Mouse (Mus musculus) limb, embryonic 12.5 days (tissue): ENCODE measurements around the gene Pcyt1a. TPM values are rescaled to one million over a fixed set of nuclear protein-coding genes. Genes with fewer than 3 reads are reported as not detected.

ENCODE experiments used
- ATAC-seq: fragments of 200-750 bp; cut with Nextera tagmentation; 2 replicates; pipeline ENCODE4 v1.8.0; 2017; ENCODE audit warnings: low read depth, moderate TSS enrichment; ENCODE audit not compliant: insufficient number of reproducible peaks, insufficient read depth, low FRiP score, low TSS enrichment
- H3K27ac ChIP-seq: fragments of 300-500 bp; sonication (generic); 2 replicates; pipeline ENCODE4 v1.5.1; 2016; ENCODE audit warnings: mild to moderate bottlenecking, moderate library complexity
- H3K27me3 ChIP-seq: fragments of 300-500 bp; sonication (generic); 2 replicates; pipeline ENCODE4 v1.6.1; 2016; ENCODE audit warnings: mild to moderate bottlenecking, moderate library complexity
- H3K36me3 ChIP-seq: fragments of 300-500 bp; sonication (generic); 2 replicates; pipeline ENCODE4 v1.6.1; 2016; ENCODE audit warnings: mild to moderate bottlenecking, moderate library complexity
- H3K4me1 ChIP-seq: fragments of 300-500 bp; sonication (generic); replicated peaks from 2 replicates; pipeline ENCODE4 v1.6.1; 2016
- H3K4me2 ChIP-seq: fragments of 300-500 bp; sonication (generic); 2 replicates; pipeline ENCODE4 v1.6.1; 2016; ENCODE audit warnings: mild to moderate bottlenecking, moderate library complexity
- H3K4me3 ChIP-seq: fragments of 300-500 bp; sonication (generic); replicated peaks from 2 replicates; pipeline ENCODE4 v1.5.1; 2016; ENCODE audit warnings: mild to moderate bottlenecking
- H3K9ac ChIP-seq: fragments of 300-500 bp; sonication (generic); replicated peaks from 2 replicates; pipeline ENCODE4 v1.6.1; 2016; ENCODE audit warnings: mild to moderate bottlenecking, moderate library complexity
- H3K9me3 ChIP-seq: fragments of 300-500 bp; sonication (generic); 2 replicates; pipeline ENCODE4 v1.6.1; 2016; ENCODE audit warnings: mild to moderate bottlenecking, moderate library complexity
- WGBS: fragments of 180-500 bp; shearing (Covaris S2); methylation state at CpG from one replicate; pipeline ENCODE4 v1.1.7; 2016; 5-methylcytosine and 5-hydroxymethylcytosine counted together
- polyA plus RNA-seq: library from polyadenylated mRNA; unstranded; fragments of >200 nt; fragmentation: Nextera tagmentation; extraction: Ambion mirVana; gene quantifications from 2 replicates; pipeline ENCODE4 v1.2.1, GENCODE M21; 2016

Pcyt1a gene
- polyA plus RNA-seq, 1 experiment from 2014 or later = 35.2 TPM

DNA sequence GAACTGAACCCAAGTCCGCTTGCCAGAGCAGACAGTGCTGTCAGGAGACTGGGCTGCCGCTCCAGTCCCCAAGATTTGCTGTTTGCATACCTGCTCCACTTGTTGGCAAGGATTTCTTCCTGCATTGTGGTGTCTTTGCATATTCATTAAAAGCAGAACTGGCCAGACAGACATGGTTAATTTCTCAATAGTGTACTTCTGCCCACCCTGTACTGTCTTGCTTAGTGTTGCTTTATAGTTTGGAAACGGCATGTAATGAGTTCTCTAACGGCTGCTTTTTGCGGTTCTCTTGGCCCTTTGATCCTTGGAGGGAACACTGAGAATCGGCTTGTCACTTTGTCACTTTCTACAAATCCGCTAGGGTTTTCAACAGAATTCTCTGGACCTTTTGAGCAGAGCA lies 70.7 kb downstream of the Pcyt1a start:
- Histone ChIP-seq H3K36me3 (no peaks in the 10 kb centered on the region), H3K27ac (no peak overlapping the region), H3K27me3 (no peaks in the 10 kb centered on the region), H3K9ac (no peak overlapping the region), H3K9me3 (no peaks in the 10 kb centered on the region), H3K4me2 (no peak overlapping the region), H3K4me1 (peaks cover 24% of the 10 kb centered on the region), H3K4me3 (no peak overlapping the region)
- 44% methylated on average over 7 of the region's 7 CpGs for WGBS
- no peak for ATAC-seq

DNA sequence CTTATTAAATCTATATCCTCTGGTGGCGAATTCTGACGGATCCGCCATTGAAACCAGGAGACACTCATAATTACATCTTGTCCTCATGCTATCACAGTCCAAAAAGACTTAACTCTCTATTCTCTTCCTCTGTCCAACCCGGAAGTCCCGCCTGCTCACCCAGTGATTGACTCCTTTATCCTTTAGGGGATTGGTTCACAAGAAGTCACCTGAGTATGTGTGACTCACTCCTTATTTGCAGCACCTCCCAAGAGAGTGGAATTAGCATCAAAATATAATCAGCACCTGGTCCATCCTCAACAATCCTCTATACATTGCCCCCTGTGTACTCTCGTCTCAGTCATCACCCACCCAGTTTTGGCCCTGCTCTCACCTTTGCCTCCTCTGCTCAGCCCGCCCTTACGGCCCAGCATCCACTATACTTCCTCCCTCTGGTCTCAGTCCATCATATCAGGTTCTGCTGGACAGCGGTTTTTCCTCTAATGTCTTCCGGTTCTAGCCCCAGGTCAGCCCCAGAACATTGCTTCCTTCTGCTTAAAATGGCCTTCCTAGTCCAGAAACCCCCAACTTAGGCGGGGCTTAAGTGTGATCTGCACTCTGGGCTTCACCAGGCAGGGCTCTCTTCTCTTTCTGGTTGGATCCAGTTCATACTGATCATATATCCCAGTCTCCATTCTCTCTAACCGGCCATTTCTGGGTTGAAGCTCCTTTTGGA lies 72.1 kb downstream of the Pcyt1a start:
- Histone ChIP-seq H3K4me3 (no peak overlapping the region), H3K36me3 (no peaks in the 10 kb centered on the region), H3K9me3 (no peaks in the 10 kb centered on the region), H3K9ac (no peak overlapping the region), H3K27ac (no peak overlapping the region), H3K4me2 (no peak overlapping the region), H3K4me1 (peaks cover 21% of the 10 kb centered on the region), H3K27me3 (no peaks in the 10 kb centered on the region)
- no peak for ATAC-seq
- WGBS = 85% methylated on average over 12 of the region's 12 CpGs

GRCm38 (mm10) chr16:32503633-32504032 lies 72.9 kb downstream of the Pcyt1a start:
- no peak overlapping the region for H3K4me3 ChIP-seq
- no peaks in the 10 kb centered on the region for H3K36me3 ChIP-seq
- ATAC-seq = no peak
- no peak overlapping the region for H3K4me2 ChIP-seq
- H3K9me3 ChIP-seq = no peaks in the 10 kb centered on the region
- no peak overlapping the region for H3K9ac ChIP-seq
- H3K27me3 ChIP-seq = no peaks in the 10 kb centered on the region
- H3K27ac ChIP-seq = no peak overlapping the region
- WGBS = 64% methylated on average over 6 of the region's 6 CpGs
- H3K4me1 ChIP-seq = peaks cover 21% of the 10 kb centered on the region

- H3K27me3 ChIP-seq = no peaks in the 10 kb centered on the region
- ATAC-seq = no peak
- no peak overlapping the region for H3K27ac ChIP-seq
- H3K4me3 ChIP-seq = no peak overlapping the region
- H3K36me3 ChIP-seq = no peaks in the 10 kb centered on the region
- H3K4me1 ChIP-seq = peaks cover 29% of the 10 kb centered on the region
- H3K4me2 ChIP-seq = no peak overlapping the region
- no peak overlapping the region for H3K9ac ChIP-seq
- 84% methylated on average over 8 of the region's 8 CpGs for WGBS
- no peaks in the 10 kb centered on the region for H3K9me3 ChIP-seq
These were observed 75.6 kb downstream of the Pcyt1a start for GRCm38 (mm10) chr16:32506298-32506697.

GRCm38 (mm10) chr16:32506868-32507267 lies 76.1 kb downstream of the Pcyt1a start:
- H3K9me3 ChIP-seq = no peaks in the 10 kb centered on the region
- ATAC-seq = no peak
- H3K4me3 ChIP-seq = no peak overlapping the region
- H3K36me3 ChIP-seq = no peaks in the 10 kb centered on the region
- WGBS = 78% methylated on average over 7 of the region's 7 CpGs
- H3K27ac ChIP-seq = no peak overlapping the region
- H3K4me2 ChIP-seq = no peak overlapping the region
- no peaks in the 10 kb centered on the region for H3K27me3 ChIP-seq
- H3K4me1 ChIP-seq = peaks cover 31% of the 10 kb centered on the region
- H3K9ac ChIP-seq = no peak overlapping the region

DNA sequence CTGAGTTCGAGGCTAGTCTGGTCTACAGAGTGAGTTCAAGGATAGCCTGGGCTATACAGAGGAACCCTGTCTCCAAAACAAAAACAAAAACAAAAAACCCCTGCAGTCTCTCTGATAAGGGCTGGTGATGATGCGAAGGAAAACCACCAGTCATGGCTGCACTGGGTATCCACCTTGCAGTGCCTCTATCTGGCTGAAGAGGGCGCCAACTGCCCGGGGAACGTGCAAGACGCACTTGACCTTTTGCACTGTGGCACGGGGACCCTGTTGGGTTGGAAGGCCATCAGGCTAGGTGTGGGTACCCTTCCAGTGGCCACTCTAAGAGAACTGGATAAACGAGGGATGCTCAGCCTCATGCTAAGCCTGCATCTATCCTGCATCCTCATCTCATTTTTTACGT lies 76.7 kb downstream of the Pcyt1a start:
- no peaks in the 10 kb centered on the region for H3K9me3 ChIP-seq
- no peak overlapping the region for H3K27ac ChIP-seq
- no peaks in the 10 kb centered on the region for H3K27me3 ChIP-seq
- no peak for ATAC-seq
- H3K36me3 ChIP-seq = no peaks in the 10 kb centered on the region
- 22% methylated on average over 9 of the region's 9 CpGs for WGBS
- no peak overlapping the region for H3K9ac ChIP-seq
- H3K4me3 ChIP-seq = no peak overlapping the region
- no peak overlapping the region for H3K4me2 ChIP-seq
- peaks cover 31% of the 10 kb centered on the region for H3K4me1 ChIP-seq

DNA sequence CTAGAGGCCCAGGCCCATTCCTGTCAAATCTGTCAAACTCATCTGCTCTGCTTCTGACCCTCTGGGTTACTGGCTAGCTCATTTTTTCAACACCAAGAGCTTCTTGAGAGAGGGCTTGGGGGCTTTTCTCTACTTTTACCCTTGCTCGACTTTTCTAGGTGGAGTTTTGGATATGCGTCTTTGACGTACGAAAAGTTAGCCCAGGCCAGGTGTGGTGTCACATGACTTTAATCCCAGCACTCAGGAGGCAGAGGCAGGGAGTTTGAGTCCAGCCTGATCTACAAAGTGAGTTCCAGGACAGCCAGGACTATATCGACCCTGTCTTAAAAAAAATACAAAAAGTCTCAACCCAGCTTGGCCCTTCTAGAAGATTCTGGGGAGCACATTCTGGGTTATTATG lies 77.3 kb downstream of the Pcyt1a start:
- H3K4me2 ChIP-seq = no peak overlapping the region
- H3K36me3 ChIP-seq = no peaks in the 10 kb centered on the region
- WGBS = 84% methylated on average over 5 of the region's 5 CpGs
- H3K9ac ChIP-seq = no peak overlapping the region
- H3K27me3 ChIP-seq = no peaks in the 10 kb centered on the region
- ATAC-seq = no peak
- no peaks in the 10 kb centered on the region for H3K9me3 ChIP-seq
- peaks cover 37% of the 10 kb centered on the region for H3K4me1 ChIP-seq
- H3K4me3 ChIP-seq = no peak overlapping the region
- H3K27ac ChIP-seq = no peak overlapping the region

DNA sequence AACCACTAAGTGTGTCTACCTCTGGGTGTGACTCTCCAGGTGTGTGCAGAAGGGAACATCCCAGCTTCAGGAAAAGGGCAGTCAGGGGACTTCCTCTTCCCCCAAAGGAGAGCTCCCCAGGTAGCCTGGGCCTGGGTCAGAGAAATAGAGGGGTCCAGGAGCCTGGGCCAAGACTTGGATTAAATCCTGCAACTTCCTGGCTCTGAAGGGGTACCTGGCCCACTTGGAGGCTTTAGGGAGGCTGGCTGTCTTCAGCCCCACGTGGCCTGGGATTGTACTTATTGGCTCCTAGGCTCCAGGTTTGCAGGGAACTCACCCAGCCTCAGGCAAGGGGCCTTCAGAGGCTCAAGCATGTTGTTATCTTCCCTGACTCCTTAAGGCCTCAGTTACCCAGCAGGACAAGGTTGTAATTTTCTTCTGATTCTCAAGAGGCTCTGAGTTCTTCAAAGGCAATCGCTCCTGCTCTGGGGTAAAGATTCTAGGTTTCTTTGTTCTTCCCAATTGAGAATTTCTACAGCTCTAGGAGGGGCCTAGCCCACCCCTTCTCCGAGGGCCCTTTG lies 77.9 kb downstream of the Pcyt1a start:
- peak overlapping the region; percentile 47; the same call in 1 of the 2 replicates for H3K27ac ChIP-seq
- H3K36me3 ChIP-seq = no peaks in the 10 kb centered on the region
- no peak overlapping the region for H3K4me3 ChIP-seq
- H3K9me3 ChIP-seq = no peaks in the 10 kb centered on the region
- peaks cover 37% of the 10 kb centered on the region for H3K4me1 ChIP-seq
- no peak overlapping the region for H3K4me2 ChIP-seq
- WGBS = 44% methylated on average over 3 of the region's 3 CpGs
- H3K27me3 ChIP-seq = no peaks in the 10 kb centered on the region
- no peak overlapping the region for H3K9ac ChIP-seq
- no peak for ATAC-seq

GRCm38 (mm10) chr16:32509066-32509942 lies 78.6 kb downstream of the Pcyt1a start:
- H3K4me3 ChIP-seq = no peak overlapping the region
- ATAC-seq = 0 out of 2 replicates have a peak, but pooled peaks have one; percentile 15
- H3K27ac ChIP-seq = peak overlapping the region; percentile 47; the same call in 1 of the 2 replicates
- peaks cover 33% of the 10 kb centered on the region for H3K4me1 ChIP-seq
- no peaks in the 10 kb centered on the region for H3K27me3 ChIP-seq
- H3K9me3 ChIP-seq = no peaks in the 10 kb centered on the region
- H3K4me2 ChIP-seq = no peak overlapping the region
- H3K36me3 ChIP-seq = no peaks in the 10 kb centered on the region
- no peak overlapping the region for H3K9ac ChIP-seq
- WGBS = 66% methylated on average over 9 of the region's 9 CpGs

- no peaks in the 10 kb centered on the region for H3K9me3 ChIP-seq
- peak overlapping the region; percentile 67 for H3K27ac ChIP-seq
- no peaks in the 10 kb centered on the region for H3K27me3 ChIP-seq
- peaks cover 37% of the 10 kb centered on the region for H3K4me1 ChIP-seq
- no peak overlapping the region for H3K9ac ChIP-seq
- no peak for ATAC-seq
- WGBS = 60% methylated on average over 18 of the region's 18 CpGs
- H3K36me3 ChIP-seq = no peaks in the 10 kb centered on the region
- H3K4me3 ChIP-seq = no peak overlapping the region
- no peak overlapping the region for H3K4me2 ChIP-seq
These were observed 79.9 kb downstream of the Pcyt1a start for GRCm38 (mm10) chr16:32510399-32511337.
